In the genomic region with DNA sequence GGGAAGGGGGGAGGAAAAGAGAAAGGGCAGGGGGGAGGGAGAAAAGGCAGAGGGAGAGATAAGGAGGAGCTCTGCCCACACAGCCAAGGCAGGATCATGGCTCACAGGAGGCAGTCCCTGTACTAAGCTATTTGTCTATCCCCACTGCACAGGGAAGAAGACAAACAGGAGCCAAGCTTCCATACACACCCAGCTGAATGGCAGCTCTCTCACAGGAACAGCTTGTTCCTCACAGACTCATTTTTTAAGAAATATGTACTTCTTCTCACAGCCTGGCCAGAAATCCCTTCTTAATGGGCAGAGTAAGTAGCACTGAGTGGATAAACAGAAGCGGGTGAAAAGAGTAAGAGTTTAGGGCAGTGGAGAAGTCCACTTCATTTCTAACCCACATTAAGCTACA, we compare ENCODE assay signal across 13 mouse cellular contexts. TPM values are rescaled to one million over a fixed set of nuclear protein-coding genes. Genes with fewer than 3 reads are reported as not detected.
DNase-seq lines count a peak whose midpoint lies in the region; ATAC-seq and TF ChIP-seq lines count a peak whose summit lies in the region.
"Had no signal": no experiment of that assay in that cellular context is flagged by ENCODE, and none has a peak within 500 bp of the region (broad histone marks: within the 10 kb centered on the region; RNA-seq: fewer than 3 reads in every experiment).

No protein-coding gene starts in this region.

- no peak for TF ChIP-seq EP300 in stomach, postnatal 0 days (optimal IDR thresholded peaks at IDR 0.05)

- H3K4me2 ChIP-seq in forebrain, embryonic 14.5 days (ENCODE audit: low read length): no peak overlapping the region
- no peak overlapping the region for H3K4me2 ChIP-seq in forebrain, embryonic 12.5 days
- no peak overlapping the region for H3K4me2 ChIP-seq in kidney, postnatal 0 days (ENCODE audit: low read length)
- no peak overlapping the region for H3K4me2 ChIP-seq in kidney, embryonic 14.5 days (replicated peaks; ENCODE audit: low read depth, low read length)
- no peak overlapping the region for H3K4me2 ChIP-seq in stomach, postnatal 0 days (replicated peaks; ENCODE audit: low read depth)
- H3K4me2 ChIP-seq: hindbrain, embryonic 12.5 days had no signal

- DNase-seq in forebrain, embryonic 14.5 days (ENCODE audit: low spot score): peak; percentile 18
- peak; percentile 50 for DNase-seq in kidney, postnatal 0 days (ENCODE audit: low spot score)
- DNase-seq in urinary bladder, postnatal 14 days (ENCODE audit: low spot score): peak; percentile 18
- DNase-seq in urinary bladder, postnatal 4 days (ENCODE audit: low spot score in 2 of 2): no peak
- DNase-seq in stomach, postnatal 0 days (ENCODE audit: low spot score): no peak
- DNase-seq in left cerebral cortex, adult 11 months (ENCODE audit: low spot score): no peak
- DNase-seq: adrenal gland, adult 2 months; cerebellum, adult 18-20 months; retina, postnatal 1 day had no signal

- no peaks in the 10 kb centered on the region for H3K27me3 ChIP-seq in forebrain, embryonic 14.5 days (replicated peaks; ENCODE audit: control insufficient read depth, insufficient read depth, low read length)
- H3K27me3 ChIP-seq in forebrain, embryonic 12.5 days: no peaks in the 10 kb centered on the region
- no peaks in the 10 kb centered on the region for H3K27me3 ChIP-seq in kidney, postnatal 0 days (ENCODE audit: insufficient read depth, low read length)
- no peaks in the 10 kb centered on the region for H3K27me3 ChIP-seq in kidney, embryonic 14.5 days (ENCODE audit: control insufficient read depth, insufficient read depth, low read length)
- H3K27me3 ChIP-seq in stomach, postnatal 0 days (ENCODE audit: control insufficient read depth, insufficient read depth, low read length): no peaks in the 10 kb centered on the region
- H3K27me3 ChIP-seq: hindbrain, embryonic 12.5 days had no signal

- no peak for TF ChIP-seq CTCF in kidney, postnatal 0 days (IDR thresholded peaks at IDR 0.05; ENCODE audit: low read depth)
- TF ChIP-seq CTCF in stomach, postnatal 0 days (IDR thresholded peaks at IDR 0.05; ENCODE audit: low read depth): no peak

- no peak overlapping the region for H3K4me3 ChIP-seq in forebrain, embryonic 14.5 days (ENCODE audit: low read depth, low read length)
- H3K4me3 ChIP-seq in forebrain, embryonic 12.5 days (replicated peaks): no peak overlapping the region
- no peak overlapping the region for H3K4me3 ChIP-seq in kidney, postnatal 0 days (replicated peaks; ENCODE audit: low read depth, low read length)
- no peak overlapping the region for H3K4me3 ChIP-seq in kidney, embryonic 14.5 days (ENCODE audit: low read length)
- no peak overlapping the region for H3K4me3 ChIP-seq in stomach, postnatal 0 days (ENCODE audit: low read depth, low read length)
- H3K4me3 ChIP-seq: embryonic facial prominence, embryonic 10.5 days; hindbrain, embryonic 12.5 days had no signal

- ATAC-seq in forebrain, embryonic 14.5 days: no peak
- no peak for ATAC-seq in forebrain, embryonic 12.5 days (ENCODE audit: low FRiP score)
- ATAC-seq in kidney, postnatal 0 days (replicated peaks; ENCODE audit: low FRiP score, low read depth): no peak
- ATAC-seq in kidney, embryonic 14.5 days (ENCODE audit: low FRiP score, low TSS enrichment): no peak
- peak; percentile 40; the same call in 1 of the 2 replicates for ATAC-seq in stomach, postnatal 0 days (ENCODE audit: low FRiP score, low TSS enrichment)

- 87% methylated on average over 1 of the region's 1 CpGs for WGBS in forebrain, embryonic 14.5 days
- WGBS in forebrain, embryonic 12.5 days: 79% methylated on average over 1 of the region's 1 CpGs
- WGBS in kidney, postnatal 0 days: 59% methylated on average over 1 of the region's 1 CpGs
- 88% methylated on average over 1 of the region's 1 CpGs for WGBS in kidney, embryonic 14.5 days
- 41% methylated on average over 1 of the region's 1 CpGs for WGBS in stomach, postnatal 0 days

- no peaks in the 10 kb centered on the region for H3K4me1 ChIP-seq in forebrain, embryonic 14.5 days (ENCODE audit: control insufficient read depth, insufficient read depth, low read length)
- H3K4me1 ChIP-seq in forebrain, embryonic 12.5 days: no peaks in the 10 kb centered on the region
- H3K4me1 ChIP-seq in kidney, postnatal 0 days (replicated peaks; ENCODE audit: insufficient read depth, low read length): 0 out of 2 replicates have a peak, but pooled peaks cover 3% of the 10 kb centered on the region
- H3K4me1 ChIP-seq in kidney, embryonic 14.5 days (ENCODE audit: control insufficient read depth, insufficient read depth, low read length): no peaks in the 10 kb centered on the region
- no peaks in the 10 kb centered on the region for H3K4me1 ChIP-seq in stomach, postnatal 0 days (replicated peaks; ENCODE audit: control insufficient read depth, insufficient read depth)
- H3K4me1 ChIP-seq: embryonic facial prominence, embryonic 10.5 days; hindbrain, embryonic 12.5 days had no signal

- peak overlapping the region; percentile 37; the same call in 1 of the 2 replicates for H3K9ac ChIP-seq in forebrain, embryonic 14.5 days (ENCODE audit: low read length)
- H3K9ac ChIP-seq in forebrain, embryonic 12.5 days: no peak overlapping the region
- H3K9ac ChIP-seq in kidney, postnatal 0 days (ENCODE audit: low read depth, low read length): no peak overlapping the region
- H3K9ac ChIP-seq in kidney, embryonic 14.5 days (ENCODE audit: low read depth, low read length): no peak overlapping the region
- no peak overlapping the region for H3K9ac ChIP-seq in stomach, postnatal 0 days (ENCODE audit: low read length)
- H3K9ac ChIP-seq: hindbrain, embryonic 12.5 days had no signal

- H3K27ac ChIP-seq in forebrain, embryonic 14.5 days (ENCODE audit: low read depth, low read length): peak overlapping the region; percentile 39; the same call in 1 of the 2 replicates
- no peak overlapping the region for H3K27ac ChIP-seq in forebrain, embryonic 12.5 days
- H3K27ac ChIP-seq in kidney, postnatal 0 days: 0 out of 2 replicates have a peak overlapping the region, but pooled peaks have one; percentile 16
- no peak overlapping the region for H3K27ac ChIP-seq in kidney, embryonic 14.5 days (ENCODE audit: low read depth, low read length)
- no peak overlapping the region; the same call in 1 of the 2 replicates for H3K27ac ChIP-seq in stomach, postnatal 0 days (replicated peaks)
- H3K27ac ChIP-seq: embryonic facial prominence, embryonic 10.5 days; hindbrain, embryonic 12.5 days had no signal

- no peaks in the 10 kb centered on the region for H3K9me3 ChIP-seq in forebrain, embryonic 14.5 days (replicated peaks; ENCODE audit: control insufficient read depth, low read length)
- H3K9me3 ChIP-seq in forebrain, embryonic 12.5 days: no peaks in the 10 kb centered on the region
- no peaks in the 10 kb centered on the region for H3K9me3 ChIP-seq in kidney, postnatal 0 days (replicated peaks; ENCODE audit: low read length)
- H3K9me3 ChIP-seq in kidney, embryonic 14.5 days (ENCODE audit: control insufficient read depth, low read length): no peaks in the 10 kb centered on the region
- no peaks in the 10 kb centered on the region for H3K9me3 ChIP-seq in stomach, postnatal 0 days (ENCODE audit: control insufficient read depth, low read length)
- H3K9me3 ChIP-seq: embryonic facial prominence, embryonic 10.5 days; hindbrain, embryonic 12.5 days had no signal

- H3K36me3 ChIP-seq in forebrain, embryonic 14.5 days (ENCODE audit: control insufficient read depth, insufficient read depth, low read length): peaks cover 11% of the 10 kb centered on the region; the same call in 1 of the 2 replicates
- H3K36me3 ChIP-seq in forebrain, embryonic 12.5 days (replicated peaks): peaks cover 41% of the 10 kb centered on the region
- peaks cover 12% of the 10 kb centered on the region; the same call in 1 of the 2 replicates for H3K36me3 ChIP-seq in kidney, postnatal 0 days (ENCODE audit: insufficient read depth, low read length)
- H3K36me3 ChIP-seq in kidney, embryonic 14.5 days (ENCODE audit: control insufficient read depth, insufficient read depth, low read length): peaks cover 23% of the 10 kb centered on the region; the same call in 1 of the 2 replicates
- no peaks in the 10 kb centered on the region for H3K36me3 ChIP-seq in stomach, postnatal 0 days (ENCODE audit: control insufficient read depth, insufficient read depth, low read length)

RNA-seq across cellular contexts. Expression of a gene that starts 23.9 kb away (rescaled TPM):
- 36.8 and 37.4 TPM in 2 replicates for polyA plus RNA-seq in forebrain, embryonic 14.5 days (2014; fragmentation: Nextera tagmentation; extraction: Ambion mirVana)
- polyA plus RNA-seq in forebrain, embryonic 12.5 days (2016; fragmentation: Nextera tagmentation; extraction: Ambion mirVana): 50.0 and 50.7 TPM in 2 replicates
- polyA plus RNA-seq in kidney, postnatal 0 days (2015; fragmentation: Nextera tagmentation; extraction: Ambion mirVana): 16.1 and 21.1 TPM in 2 replicates
- polyA plus RNA-seq in kidney, embryonic 14.5 days (2014; fragmentation: Nextera tagmentation; extraction: Ambion mirVana): 42.2 and 44.0 TPM in 2 replicates
- polyA plus RNA-seq in stomach, postnatal 0 days (2015; fragmentation: Nextera tagmentation; extraction: Ambion mirVana): 13.1 and 13.6 TPM in 2 replicates

Comparison
In these comparisons a context has a peak if more than half of its experiments do, and no peak if none do; other contexts are left out.
1. DNase-seq: peak in forebrain, embryonic 14.5 days (single experiment), kidney, postnatal 0 days (single experiment) and urinary bladder, postnatal 14 days (single experiment); none in urinary bladder, postnatal 4 days (0 of 2), stomach, postnatal 0 days (single experiment) and left cerebral cortex, adult 11 months (single experiment).
2. H3K27ac ChIP-seq: peak in forebrain, embryonic 14.5 days (single experiment) and kidney, postnatal 0 days (single experiment); none in forebrain, embryonic 12.5 days (single experiment), kidney, embryonic 14.5 days (single experiment) and stomach, postnatal 0 days (single experiment).